In genomic region chr9:62425265-62425664, GRCm38 (mm10) we compare ENCODE assay signal across 12 mouse cellular contexts.
DNase-seq lines count a peak whose midpoint lies in the region; ATAC-seq and TF ChIP-seq lines count a peak whose summit lies in the region.
"Had no signal": no experiment of that assay in that cellular context is flagged by ENCODE, and none has a peak within 500 bp of the region (broad histone marks: within the 10 kb centered on the region; RNA-seq: fewer than 3 reads in every experiment).

No protein-coding gene starts in this region.

- H3K36me3 ChIP-seq in heart, embryonic 10.5 days: peaks cover 7% of the 10 kb centered on the region
- H3K36me3 ChIP-seq in spleen, adult 2 months (ENCODE audit: control insufficient read depth, insufficient read depth, low read length): no peaks in the 10 kb centered on the region
- H3K36me3 ChIP-seq in lung, embryonic 15.5 days: peaks cover 20% of the 10 kb centered on the region; the same call in 1 of the 2 replicates
- no peaks in the 10 kb centered on the region for H3K36me3 ChIP-seq in stomach, postnatal 0 days (ENCODE audit: control insufficient read depth, insufficient read depth, low read length)
- H3K36me3 ChIP-seq: G1E had no signal

- H3K27ac ChIP-seq in heart, embryonic 10.5 days: peak overlapping the region; percentile 60
- H3K27ac ChIP-seq in spleen, adult 2 months (ENCODE audit: insufficient read depth, low read length): peak overlapping the region; percentile 17; the same call in 1 of the 2 replicates
- H3K27ac ChIP-seq in lung, embryonic 15.5 days: peak overlapping the region; percentile 51
- no peak overlapping the region for H3K27ac ChIP-seq in stomach, postnatal 0 days (replicated peaks)
- H3K27ac ChIP-seq: embryonic facial prominence, embryonic 13.5 days; limb, embryonic 15.5 days had no signal

- H3K27me3 ChIP-seq in heart, embryonic 10.5 days (ENCODE audit: insufficient read depth, poor library complexity, severe bottlenecking): no peaks in the 10 kb centered on the region
- no peaks in the 10 kb centered on the region for H3K27me3 ChIP-seq in spleen, adult 2 months (ENCODE audit: control insufficient read depth, insufficient read depth, low read length)
- H3K27me3 ChIP-seq in lung, embryonic 15.5 days: no peaks in the 10 kb centered on the region
- H3K27me3 ChIP-seq in stomach, postnatal 0 days (ENCODE audit: control insufficient read depth, insufficient read depth, low read length): no peaks in the 10 kb centered on the region
- H3K27me3 ChIP-seq: embryonic facial prominence, embryonic 13.5 days; limb, embryonic 15.5 days had no signal

- no peak for ATAC-seq in lung, embryonic 15.5 days (ENCODE audit: borderline replicate concordance, extremely low read depth, low FRiP score, low TSS enrichment)
- no peak for ATAC-seq in stomach, postnatal 0 days (ENCODE audit: low FRiP score, low TSS enrichment)
- ATAC-seq: intestine, embryonic 16.5 days had no signal

- DNase-seq in heart, embryonic 10.5 days (ENCODE audit: low spot score): no peak
- no peak for DNase-seq in heart, postnatal 10 days
- DNase-seq in spleen, adult 2 months (ENCODE audit: low read depth in 1 of 2, low spot score in 2 of 2): peak in 1 of 2 experiments; percentile 7
- no peak for DNase-seq in spleen, adult 12 weeks (ENCODE audit: low spot score)
- DNase-seq in urinary bladder, postnatal 10 days (ENCODE audit: low spot score): no peak
- DNase-seq in right cerebral cortex, postnatal 10 days (ENCODE audit: low spot score in 2 of 2): no peak
- no peak for DNase-seq in stomach, postnatal 0 days (ENCODE audit: low spot score)

- H3K4me1 ChIP-seq in heart, embryonic 10.5 days: peaks cover 34% of the 10 kb centered on the region
- peaks cover 8% of the 10 kb centered on the region; the same call in 1 of the 2 replicates for H3K4me1 ChIP-seq in spleen, adult 2 months (ENCODE audit: control insufficient read depth, insufficient read depth, insufficient read length)
- peaks cover 15% of the 10 kb centered on the region for H3K4me1 ChIP-seq in lung, embryonic 15.5 days
- H3K4me1 ChIP-seq in stomach, postnatal 0 days (replicated peaks; ENCODE audit: control insufficient read depth, insufficient read depth): 0 out of 2 replicates have a peak, but pooled peaks cover 2% of the 10 kb centered on the region

- no peak for TF ChIP-seq CTCF in spleen, adult 2 months (IDR thresholded peaks at IDR 0.05; ENCODE audit: extremely low read depth, insufficient read depth, insufficient read length, insufficient replicate concordance)
- no peak for TF ChIP-seq CTCF in stomach, postnatal 0 days (IDR thresholded peaks at IDR 0.05; ENCODE audit: low read depth)

- TF ChIP-seq EP300 in stomach, postnatal 0 days (optimal IDR thresholded peaks at IDR 0.05): no peak

- intact Hi-C loops in heart, postnatal 10 days (cut with DNase I): no loop called here

- no peaks in the 10 kb centered on the region for H3K9me3 ChIP-seq in heart, embryonic 10.5 days
- H3K9me3 ChIP-seq in lung, embryonic 15.5 days: no peaks in the 10 kb centered on the region
- no peaks in the 10 kb centered on the region for H3K9me3 ChIP-seq in stomach, postnatal 0 days (ENCODE audit: control insufficient read depth, low read length)
- H3K9me3 ChIP-seq: G1E; limb, embryonic 15.5 days had no signal

- 40% methylated on average over 5 of the region's 5 CpGs for WGBS in heart, embryonic 10.5 days
- 12% methylated on average over 5 of the region's 5 CpGs for WGBS in spleen, adult 2 months
- 33% methylated on average over 5 of the region's 5 CpGs for WGBS in lung, embryonic 15.5 days
- WGBS in stomach, postnatal 0 days: 52% methylated on average over 5 of the region's 5 CpGs

- no peak overlapping the region for H3K4me2 ChIP-seq in lung, embryonic 15.5 days
- H3K4me2 ChIP-seq in stomach, postnatal 0 days (replicated peaks; ENCODE audit: low read depth): no peak overlapping the region
- H3K4me2 ChIP-seq: embryonic facial prominence, embryonic 13.5 days; limb, embryonic 15.5 days had no signal

- no peak overlapping the region for H3K4me3 ChIP-seq in heart, embryonic 10.5 days
- no peak overlapping the region for H3K4me3 ChIP-seq in spleen, adult 2 months (ENCODE audit: extremely low read depth, insufficient read depth, insufficient read length)
- no peak overlapping the region for H3K4me3 ChIP-seq in lung, embryonic 15.5 days
- H3K4me3 ChIP-seq in stomach, postnatal 0 days (ENCODE audit: low read depth, low read length): no peak overlapping the region
- H3K4me3 ChIP-seq: embryonic facial prominence, embryonic 13.5 days; limb, embryonic 15.5 days had no signal

- no peak overlapping the region for H3K9ac ChIP-seq in lung, embryonic 15.5 days
- H3K9ac ChIP-seq in stomach, postnatal 0 days (ENCODE audit: low read length): no peak overlapping the region
- H3K9ac ChIP-seq: embryonic facial prominence, embryonic 13.5 days; limb, embryonic 15.5 days had no signal

- TF ChIP-seq POLR2A in spleen, adult 2 months (IDR thresholded peaks at IDR 0.05; ENCODE audit: low read depth, low read length): no peak
